10 mouse cellular contexts compared by ENCODE assay signal in genomic region chr11:84701319-84702175, GRCm38 (mm10).
DNase-seq lines count a peak whose midpoint lies in the region; ATAC-seq lines count a peak whose summit lies in the region.
"Had no signal": no experiment of that assay in that cellular context is flagged by ENCODE, and none has a peak within 500 bp of the region (broad histone marks: within the 10 kb centered on the region; RNA-seq: fewer than 3 reads in every experiment).

No protein-coding gene starts in this region.

- peak; percentile 17 to 43 for DNase-seq in spleen, postnatal 10 days (ENCODE audit: low spot score in 2 of 2)
- no peak for DNase-seq in spleen, postnatal 14 days (ENCODE audit: low spot score in 2 of 2)
- peak; percentile 63 for DNase-seq in liver, embryonic 11.5 days (ENCODE audit: low spot score)
- peak; percentile 50 for DNase-seq in retina, postnatal 1 day
- DNase-seq in layer of hippocampus, adult 18-20 months (ENCODE audit: low spot score in 2 of 2) = no peak
- no peak for DNase-seq in adipocyte (ENCODE audit: low spot score)
- DNase-seq in kidney, postnatal 4 days = no peak

- peak overlapping the region; percentile 40 for H3K9ac ChIP-seq in liver, embryonic 11.5 days (ENCODE audit: low read depth, low read length)
- H3K9ac ChIP-seq: embryonic facial prominence, embryonic 15.5 days had no signal

- H3K9me3 ChIP-seq in erythroblast, embryonic 14.5 days (ENCODE audit: control insufficient read depth, low read length) = peaks cover 3% of the 10 kb centered on the region; the same call in 1 of the 2 replicates
- H3K9me3 ChIP-seq in liver, embryonic 11.5 days (ENCODE audit: control insufficient read depth, low read length) = no peaks in the 10 kb centered on the region
- H3K9me3 ChIP-seq: embryonic facial prominence, embryonic 15.5 days had no signal

- peak; percentile 94 for ATAC-seq in liver, embryonic 11.5 days (replicated peaks; ENCODE audit: low FRiP score)

- H3K36me3 ChIP-seq in erythroblast, embryonic 14.5 days (ENCODE audit: control insufficient read depth) = no peaks in the 10 kb centered on the region
- no peaks in the 10 kb centered on the region for H3K36me3 ChIP-seq in liver, embryonic 11.5 days (ENCODE audit: control insufficient read depth, insufficient read depth, low read length)
- H3K36me3 ChIP-seq: embryonic facial prominence, embryonic 15.5 days had no signal

- H3K4me3 ChIP-seq in erythroblast, embryonic 14.5 days (replicated peaks) = peak overlapping the region; percentile 48
- H3K4me3 ChIP-seq in liver, embryonic 11.5 days (ENCODE audit: low read depth, low read length) = peak overlapping the region; percentile 18
- H3K4me3 ChIP-seq: embryonic facial prominence, embryonic 15.5 days; myocyte had no signal

- H3K27ac ChIP-seq in liver, embryonic 11.5 days (ENCODE audit: low read depth, low read length) = peak overlapping the region; percentile 90
- H3K27ac ChIP-seq: embryonic facial prominence, embryonic 15.5 days had no signal

- H3K27me3 ChIP-seq in erythroblast, embryonic 14.5 days (ENCODE audit: control insufficient read depth) = peaks cover 11% of the 10 kb centered on the region
- peaks cover 6% of the 10 kb centered on the region for H3K27me3 ChIP-seq in liver, embryonic 11.5 days (replicated peaks; ENCODE audit: control insufficient read depth, insufficient read depth, low read length)

- peak overlapping the region; percentile 56 for H3K4me2 ChIP-seq in liver, embryonic 11.5 days
- H3K4me2 ChIP-seq: embryonic facial prominence, embryonic 15.5 days had no signal

- H3K4me1 ChIP-seq in erythroblast, embryonic 14.5 days (ENCODE audit: control insufficient read depth) = peaks cover 66% of the 10 kb centered on the region
- peaks cover 33% of the 10 kb centered on the region for H3K4me1 ChIP-seq in liver, embryonic 11.5 days (replicated peaks; ENCODE audit: control insufficient read depth, insufficient read depth, low read length)

- 2% methylated on average over 28 of the region's 28 CpGs for WGBS in liver, embryonic 11.5 days

Comparison
In these comparisons a context has a peak if more than half of its experiments do, and no peak if none do; other contexts are left out.
1. DNase-seq: peak in spleen, postnatal 10 days (2 of 2), liver, embryonic 11.5 days (single experiment) and retina, postnatal 1 day (single experiment); none in spleen, postnatal 14 days (0 of 2), layer of hippocampus, adult 18-20 months (0 of 2), adipocyte (single experiment) and kidney, postnatal 4 days (0 of 2).